Mouse (Mus musculus) olfactory bulb, adult 2 months (tissue): ENCODE data around the gene Arhgap21. TPM values are rescaled to one million over a fixed set of nuclear protein-coding genes. Genes with fewer than 3 reads are reported as not detected.

Experiments used
- H3K27ac ChIP-seq: fragments of 200-500 bp; 2 replicates; pipeline ENCODE4 v1.5.1; 2012; ENCODE audit warnings: low read depth, low read length; ENCODE audit not compliant: insufficient read depth
- H3K4me1 ChIP-seq: fragments of 200-500 bp; 2 replicates; pipeline ENCODE4 v1.6.1; 2012; ENCODE audit warnings: low read length; ENCODE audit not compliant: control insufficient read depth, insufficient read depth
- H3K4me3 ChIP-seq: fragments of 200-500 bp; 2 replicates; pipeline ENCODE4 v1.5.1; 2012; ENCODE audit warnings: mild to moderate bottlenecking, low read depth, low read length, moderate library complexity; ENCODE audit not compliant: insufficient read depth
- CTCF ChIP-seq: fragments of 200-500 bp; IDR thresholded peaks from 2 replicates; pipeline ENCODE4 v1.5.1; 2012; ENCODE audit warnings: low read depth, mild to moderate bottlenecking, low read length, moderate library complexity; ENCODE audit not compliant: insufficient read depth
- POLR2A ChIP-seq: fragments of 200-500 bp; IDR thresholded peaks from 2 replicates; pipeline ENCODE4 v1.6.1; 2012; ENCODE audit warnings: mild to moderate bottlenecking, low read depth, low read length, moderate library complexity; ENCODE audit not compliant: insufficient read depth
- WGBS: fragments of 180-500 bp; shearing (Covaris S2); methylation state at CpG from one replicate; pipeline ENCODE4 v1.1.7; 2018; 5-methylcytosine and 5-hydroxymethylcytosine counted together
- polyA plus RNA-seq: library from polyadenylated mRNA; stranded (reverse); fragments of >200 nt; gene quantifications from 2 replicates; pipeline ENCODE4 v1.2.4, GENCODE M21; 2012; ENCODE audit warnings: low replicate concordance; ENCODE audit not compliant: missing spikeins, insufficient read depth, insufficient read length

Arhgap21 gene
- polyA plus RNA-seq, 1 experiment: not detected

GRCm38 (mm10) chr2:20896446-20896845, 72.2 kb downstream of the Arhgap21 start:
- TF ChIP-seq POLR2A: no peak
- Histone ChIP-seq H3K27ac (no peak overlapping the region), H3K4me1 (no peaks in the 10 kb centered on the region; the same call in 1 of the 2 replicates), H3K4me3 (no peak overlapping the region)
- 74% methylated on average over 5 of the region's 5 CpGs for WGBS

DNA sequence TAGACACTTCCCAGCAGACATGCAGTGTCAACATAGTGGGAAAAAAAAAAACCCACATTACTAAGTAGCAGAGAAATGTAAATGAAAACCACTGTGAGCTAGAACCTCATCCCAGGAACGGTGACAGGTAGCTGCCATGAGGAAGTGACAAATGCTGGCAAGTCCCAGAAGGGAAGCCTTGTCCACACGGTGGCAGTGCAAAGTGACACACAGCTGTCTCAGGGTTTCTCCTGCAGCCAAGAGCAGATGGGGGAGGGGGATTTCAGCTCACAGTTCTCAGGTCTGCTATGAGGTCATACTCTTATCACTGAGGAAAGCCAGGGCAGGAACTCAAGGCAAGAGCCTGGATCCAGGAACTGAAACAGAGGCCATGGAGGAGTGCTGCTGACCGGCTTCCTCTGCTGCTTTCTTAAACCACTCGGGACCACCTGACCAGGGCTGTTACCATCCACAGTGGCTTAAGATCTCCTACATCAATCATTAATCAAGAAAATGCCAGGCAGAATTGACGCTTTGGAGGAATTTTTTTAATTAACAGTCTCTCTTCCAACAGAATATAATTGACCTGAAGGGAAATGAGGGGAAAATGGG, 74.5 kb downstream of the Arhgap21 start:
- H3K4me3 ChIP-seq: no peak overlapping the region
- WGBS: 53% methylated on average over 5 of the region's 5 CpGs
- H3K27ac ChIP-seq: no peak overlapping the region
- no peak for TF ChIP-seq CTCF
- no peak for TF ChIP-seq POLR2A
- no peaks in the 10 kb centered on the region; the same call in 1 of the 2 replicates for H3K4me1 ChIP-seq

DNA sequence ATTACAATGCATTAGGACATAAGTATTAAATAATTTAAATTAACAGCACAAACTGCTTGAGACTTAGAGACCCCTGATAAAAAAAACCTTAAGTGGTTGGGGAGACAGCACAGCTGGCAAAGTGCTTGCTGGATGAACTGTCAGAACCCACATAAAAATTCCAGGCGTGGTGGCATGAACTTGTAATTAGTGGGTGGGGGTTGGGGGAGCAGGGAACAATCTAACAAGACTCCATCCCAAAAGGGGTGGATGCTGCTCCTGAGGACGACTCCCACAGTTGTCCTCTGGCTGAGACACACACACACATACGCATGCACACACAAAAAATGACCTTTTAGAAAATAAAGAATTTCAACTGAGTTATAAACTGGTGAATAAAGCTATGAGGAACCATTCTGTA, 79.9 kb downstream of the Arhgap21 start:
- no peak for TF ChIP-seq CTCF
- TF ChIP-seq POLR2A: no peak
- 33% methylated on average over 3 of the region's 3 CpGs for WGBS
- Histone ChIP-seq H3K27ac (no peak overlapping the region), H3K4me3 (no peak overlapping the region), H3K4me1 (peaks cover 3% of the 10 kb centered on the region)

DNA sequence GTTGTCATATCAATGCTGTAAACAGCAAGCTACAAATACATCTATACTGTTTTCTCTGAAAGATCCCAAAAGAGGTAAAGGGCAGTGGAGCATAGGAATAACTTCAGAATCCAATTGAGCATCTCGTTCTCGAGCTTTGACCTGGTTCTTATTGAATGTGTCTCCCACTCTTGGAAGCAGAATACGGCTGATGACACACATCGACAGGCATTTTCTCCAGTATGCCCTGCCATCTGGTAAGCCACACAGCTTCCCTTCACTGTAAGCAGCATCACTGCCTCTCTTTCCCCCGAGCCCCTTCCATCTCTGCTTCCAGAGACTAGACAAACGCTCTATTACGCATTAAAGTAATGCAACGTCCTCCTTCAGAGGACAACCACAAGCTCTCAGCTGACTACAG, 85.4 kb downstream of the Arhgap21 start:
- Histone ChIP-seq H3K4me1 (peaks cover 2% of the 10 kb centered on the region; the same call in 1 of the 2 replicates), H3K27ac (no peak overlapping the region), H3K4me3 (no peak overlapping the region)
- WGBS: 53% methylated on average over 8 of the region's 8 CpGs
- TF ChIP-seq CTCF (no peak), POLR2A (no peak)

DNA sequence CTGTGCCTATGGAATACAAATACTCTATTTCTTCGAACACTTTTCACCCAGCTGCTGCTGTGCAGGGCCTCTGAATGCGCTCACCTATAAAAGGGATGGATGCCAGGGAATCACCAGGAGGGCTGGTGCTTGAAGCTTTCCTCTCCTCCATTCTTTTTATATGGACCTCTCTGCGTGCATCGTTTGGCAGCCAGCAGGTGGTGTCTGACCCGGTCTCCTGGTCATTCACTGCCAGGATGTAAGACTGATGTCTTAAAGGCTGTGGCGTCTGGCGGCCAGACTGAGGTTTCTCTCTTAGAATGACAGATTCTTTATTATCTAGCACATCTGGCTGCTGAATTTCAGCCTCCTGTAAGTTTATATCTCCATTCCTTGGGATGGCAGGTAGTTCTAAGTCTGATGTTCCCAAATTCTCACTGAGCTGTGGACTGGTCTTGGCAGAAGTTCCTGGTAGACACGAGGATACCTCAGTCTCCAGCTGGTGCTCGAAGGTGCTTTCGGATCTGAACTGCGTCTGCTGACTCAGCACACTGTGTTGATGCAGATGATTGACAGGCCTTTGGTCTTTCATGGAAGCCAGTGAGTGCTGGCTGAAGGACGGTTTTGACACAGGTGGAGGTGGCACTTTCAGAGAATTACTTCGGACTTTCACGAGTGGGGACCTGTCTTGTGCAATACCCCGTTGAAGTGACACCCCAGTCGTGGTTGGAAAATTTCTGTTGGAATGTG, 88.6 kb downstream of the Arhgap21 start:
- TF ChIP-seq CTCF (no peak), POLR2A (no peak)
- H3K27ac ChIP-seq: no peak overlapping the region
- WGBS: 78% methylated on average over 16 of the region's 16 CpGs
- no peak overlapping the region for H3K4me3 ChIP-seq
- peaks cover 2% of the 10 kb centered on the region; the same call in 1 of the 2 replicates for H3K4me1 ChIP-seq

GRCm38 (mm10) chr2:20874621-20875020, 94.1 kb downstream of the Arhgap21 start:
- no peak overlapping the region for H3K27ac ChIP-seq
- TF ChIP-seq CTCF (no peak), POLR2A (no peak)
- WGBS: 82% methylated on average over 5 of the region's 5 CpGs
- H3K4me1 ChIP-seq: no peaks in the 10 kb centered on the region
- H3K4me3 ChIP-seq: no peak overlapping the region

DNA sequence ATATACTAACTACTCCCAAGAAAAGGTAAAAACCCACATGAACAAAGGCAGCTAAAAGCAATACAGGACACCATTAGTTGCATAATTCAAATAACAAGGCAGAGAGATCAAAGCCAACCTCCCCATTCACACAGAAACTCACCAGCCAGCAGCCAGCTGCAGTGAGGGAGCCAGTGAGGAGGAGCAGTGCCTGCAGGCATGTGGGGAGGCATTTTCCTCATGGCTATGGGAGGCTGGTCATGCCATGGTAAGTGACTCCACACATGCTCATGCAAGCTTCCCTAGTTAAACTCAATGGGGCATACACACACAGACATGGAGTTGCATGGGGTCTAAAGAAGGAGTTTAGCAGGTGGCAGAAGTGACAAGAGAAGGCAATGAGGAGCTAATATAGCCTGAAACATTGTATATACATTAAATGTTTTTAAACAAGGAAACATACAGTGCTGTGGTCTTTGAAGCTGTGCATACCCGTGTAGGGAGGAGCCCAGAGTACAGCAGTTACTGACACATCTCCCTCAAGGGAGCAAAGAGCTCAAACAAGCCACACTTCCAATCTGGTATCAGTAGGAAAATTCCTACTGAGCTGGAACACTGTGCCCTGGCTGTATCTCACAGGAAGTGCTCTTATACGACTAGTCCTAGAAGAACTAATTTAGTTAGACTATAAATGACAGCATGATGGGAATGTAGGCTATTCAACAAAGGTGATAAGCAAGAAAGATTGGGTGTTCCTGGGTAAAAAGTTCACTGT, 99.3 kb downstream of the Arhgap21 start:
- no peak overlapping the region for H3K4me3 ChIP-seq
- no peaks in the 10 kb centered on the region for H3K4me1 ChIP-seq
- H3K27ac ChIP-seq: no peak overlapping the region
- TF ChIP-seq POLR2A: no peak
- WGBS: 72% methylated on average over 2 of the region's 2 CpGs

DNA sequence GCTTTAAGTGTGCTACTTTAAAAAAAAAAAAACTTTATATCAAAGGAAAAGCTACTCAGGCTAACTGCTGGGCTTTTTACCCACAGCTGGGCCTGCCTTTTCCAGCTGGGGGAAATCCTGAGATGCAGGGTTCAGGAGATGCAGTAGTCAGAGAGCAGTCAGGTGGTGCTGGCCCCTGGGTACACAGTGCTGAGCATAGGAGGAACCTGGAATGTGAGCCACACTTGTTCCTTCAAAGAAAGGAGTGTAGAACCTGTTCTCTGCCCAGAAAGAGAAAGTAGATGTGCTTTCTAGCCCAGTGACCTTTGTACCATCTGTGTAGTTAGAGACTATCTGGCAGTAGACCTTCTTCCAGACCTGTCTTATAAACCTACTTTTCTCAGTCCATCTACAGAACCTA, 100.6 kb downstream of the Arhgap21 start:
- Histone ChIP-seq H3K4me1 (no peaks in the 10 kb centered on the region), H3K27ac (no peak overlapping the region), H3K4me3 (no peak overlapping the region)
- TF ChIP-seq CTCF (no peak), POLR2A (no peak)

- H3K4me1 ChIP-seq: no peaks in the 10 kb centered on the region
- H3K4me3 ChIP-seq: no peak overlapping the region
- no peak for TF ChIP-seq POLR2A
- TF ChIP-seq CTCF: no peak
- H3K27ac ChIP-seq: no peak overlapping the region
- 79% methylated on average over 3 of the region's 3 CpGs for WGBS
Measured at GRCm38 (mm10) chr2:20865795-20866194, 102.9 kb downstream of the Arhgap21 start.
